Mouse (Mus musculus): Measurements from ENCODE around the gene Egln3. TPM values are rescaled to one million over a fixed set of nuclear protein-coding genes. Genes with fewer than 3 reads are reported as not detected.

The Egln3 gene
- polyA plus RNA-seq, 1 experiment from 2014 or later, result 48.1 TPM

DNA sequence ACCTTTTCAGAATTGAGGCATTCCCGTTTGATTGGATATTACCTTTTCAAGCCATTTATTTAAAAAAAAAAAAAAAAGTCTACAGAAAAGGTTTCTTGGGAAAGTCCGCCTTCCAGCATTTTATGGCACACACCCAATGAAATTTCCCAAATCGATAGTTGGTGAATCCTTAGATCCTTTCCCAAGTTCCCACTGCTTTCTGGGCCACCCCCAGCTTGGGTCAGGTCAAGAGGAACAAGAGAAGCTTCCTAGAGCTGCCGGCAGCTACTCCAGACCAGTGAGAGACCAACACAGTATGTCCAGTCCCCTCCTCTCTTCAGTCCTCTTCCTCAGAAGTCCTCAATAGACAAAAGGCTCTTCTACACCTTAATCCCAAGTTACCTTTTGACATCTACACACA lies 40.5 kb downstream of the Egln3 start:
- H3K4me3 ChIP-seq (ENCODE audit: low read depth, low read length), result peak overlapping the region; percentile 23
- 0 out of 2 replicates have a peak, but pooled peaks cover 3% of the 10 kb centered on the region for H3K27me3 ChIP-seq (replicated peaks; ENCODE audit: control insufficient read depth, insufficient read depth, low read length)
- H3K27ac ChIP-seq (ENCODE audit: low read depth), result peak overlapping the region; percentile 72
- H3K36me3 ChIP-seq (ENCODE audit: control insufficient read depth, insufficient read depth, low read length), result no peaks in the 10 kb centered on the region
- no peak overlapping the region for H3K9ac ChIP-seq (ENCODE audit: low read length)
- H3K9me3 ChIP-seq (ENCODE audit: control insufficient read depth, low read length), result 0 out of 2 replicates have a peak, but pooled peaks cover 3% of the 10 kb centered on the region
- peaks cover 13% of the 10 kb centered on the region for H3K4me1 ChIP-seq (replicated peaks; ENCODE audit: control insufficient read depth, insufficient read depth, low read length)
- peak overlapping the region; percentile 59 for H3K4me2 ChIP-seq (ENCODE audit: low read length)
- no peak for ATAC-seq (replicated peaks; ENCODE audit: low FRiP score, low TSS enrichment, low read depth)
- DNase-seq (ENCODE audit: low spot score), result no peak
- WGBS, result 21% methylated on average over 4 of the region's 4 CpGs

- peak overlapping the region; percentile 23 for H3K4me3 ChIP-seq (ENCODE audit: low read depth, low read length)
- peaks cover 13% of the 10 kb centered on the region for H3K4me1 ChIP-seq (replicated peaks; ENCODE audit: control insufficient read depth, insufficient read depth, low read length)
- peak overlapping the region; percentile 42 for H3K9ac ChIP-seq (ENCODE audit: low read length)
- H3K9me3 ChIP-seq (ENCODE audit: control insufficient read depth, low read length), result no peaks in the 10 kb centered on the region
- under 1% methylated on average over 16 of the region's 16 CpGs for WGBS
- peak overlapping the region; percentile 72 for H3K27ac ChIP-seq (ENCODE audit: low read depth)
- ATAC-seq (replicated peaks; ENCODE audit: low FRiP score, low TSS enrichment, low read depth) (peak; percentile 89), DNase-seq (ENCODE audit: low spot score) (peak; percentile 89)
- no peaks in the 10 kb centered on the region for H3K36me3 ChIP-seq (ENCODE audit: control insufficient read depth, insufficient read depth, low read length)
- H3K27me3 ChIP-seq (replicated peaks; ENCODE audit: control insufficient read depth, insufficient read depth, low read length), result 0 out of 2 replicates have a peak, but pooled peaks cover 3% of the 10 kb centered on the region
- peak overlapping the region; percentile 59 for H3K4me2 ChIP-seq (ENCODE audit: low read length)
Observed at GRCm38 (mm10) chr12:54162637-54163131, 41.0 kb downstream of the Egln3 start.

DNA sequence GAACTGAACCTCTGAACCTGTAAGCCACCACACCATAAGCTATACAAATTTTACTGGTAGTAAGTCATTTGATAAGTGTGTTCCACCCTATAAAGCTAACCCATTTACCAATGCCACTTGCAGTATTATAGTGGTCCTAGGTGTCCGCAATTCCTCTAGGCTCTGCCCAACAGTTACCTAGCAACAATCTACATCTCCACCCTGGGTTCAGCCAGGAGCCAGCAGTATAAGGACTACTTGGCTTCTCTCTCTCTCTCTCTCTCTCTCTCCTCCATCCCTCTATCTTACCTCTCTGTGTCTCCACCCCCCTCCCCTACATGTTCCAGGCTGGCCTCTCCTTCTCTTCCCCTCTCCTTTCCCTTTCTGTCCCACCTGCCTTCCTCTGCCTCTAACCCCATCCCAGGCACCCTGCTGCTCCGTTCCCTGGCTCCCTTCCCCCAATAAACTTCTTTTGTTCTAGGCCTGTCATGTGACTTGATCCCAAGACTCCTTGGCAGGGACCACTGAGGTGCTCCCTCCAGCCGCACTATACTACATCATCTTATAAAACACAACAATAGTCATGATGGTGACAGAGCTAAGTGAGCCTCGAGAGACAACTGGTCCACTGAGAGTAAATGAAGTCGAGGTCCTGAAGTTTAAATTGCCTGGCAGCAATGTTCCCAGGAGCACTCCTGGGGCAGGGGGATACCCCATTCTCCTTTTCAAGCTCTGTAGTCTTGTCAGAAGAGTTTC lies 42.0 kb downstream of the Egln3 start:
- Histone ChIP-seq H3K36me3 (ENCODE audit: control insufficient read depth, insufficient read depth, low read length) (no peaks in the 10 kb centered on the region), H3K4me1 (replicated peaks; ENCODE audit: control insufficient read depth, insufficient read depth, low read length) (peaks cover 13% of the 10 kb centered on the region), H3K9me3 (ENCODE audit: control insufficient read depth, low read length) (no peaks in the 10 kb centered on the region), H3K4me3 (ENCODE audit: low read depth, low read length) (no peak overlapping the region), H3K4me2 (ENCODE audit: low read length) (no peak overlapping the region), H3K9ac (ENCODE audit: low read length) (no peak overlapping the region), H3K27ac (ENCODE audit: low read depth) (no peak overlapping the region), H3K27me3 (replicated peaks; ENCODE audit: control insufficient read depth, insufficient read depth, low read length) (0 out of 2 replicates have a peak, but pooled peaks cover 3% of the 10 kb centered on the region)
- no peak for DNase-seq (ENCODE audit: low spot score)
- ATAC-seq (replicated peaks; ENCODE audit: low FRiP score, low TSS enrichment, low read depth), result peak; percentile 32
- 32% methylated on average over 5 of the region's 5 CpGs for WGBS

DNA sequence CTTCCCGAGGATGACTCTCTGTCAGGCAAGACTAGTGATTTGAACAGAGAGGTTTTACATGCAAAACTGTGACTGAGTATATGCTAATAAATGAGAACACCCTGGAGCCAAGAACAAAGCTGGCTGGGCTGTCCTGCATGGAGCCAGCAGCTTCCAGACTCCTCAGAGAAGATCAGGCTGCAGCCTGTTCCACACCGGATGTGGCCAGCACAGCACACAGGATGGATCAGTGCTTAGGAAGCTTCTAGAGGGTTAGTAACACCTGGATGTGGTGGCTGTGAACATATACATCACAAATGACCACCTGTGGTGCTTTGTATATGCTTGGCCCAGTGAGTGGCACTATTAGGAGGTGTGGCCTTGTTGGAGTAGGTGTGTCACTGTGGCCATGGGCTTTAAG lies 43.4 kb downstream of the Egln3 start:
- Histone ChIP-seq H3K4me1 (replicated peaks; ENCODE audit: control insufficient read depth, insufficient read depth, low read length) (peaks cover 13% of the 10 kb centered on the region), H3K4me2 (ENCODE audit: low read length) (no peak overlapping the region), H3K27ac (ENCODE audit: low read depth) (no peak overlapping the region), H3K36me3 (ENCODE audit: control insufficient read depth, insufficient read depth, low read length) (no peaks in the 10 kb centered on the region), H3K9ac (ENCODE audit: low read length) (no peak overlapping the region), H3K4me3 (ENCODE audit: low read depth, low read length) (no peak overlapping the region), H3K27me3 (replicated peaks; ENCODE audit: control insufficient read depth, insufficient read depth, low read length) (0 out of 2 replicates have a peak, but pooled peaks cover 3% of the 10 kb centered on the region), H3K9me3 (ENCODE audit: control insufficient read depth, low read length) (peaks cover 4% of the 10 kb centered on the region)
- ATAC-seq (replicated peaks; ENCODE audit: low FRiP score, low TSS enrichment, low read depth) (no peak), DNase-seq (ENCODE audit: low spot score) (no peak)
- 69% methylated on average over 2 of the region's 2 CpGs for WGBS

DNA sequence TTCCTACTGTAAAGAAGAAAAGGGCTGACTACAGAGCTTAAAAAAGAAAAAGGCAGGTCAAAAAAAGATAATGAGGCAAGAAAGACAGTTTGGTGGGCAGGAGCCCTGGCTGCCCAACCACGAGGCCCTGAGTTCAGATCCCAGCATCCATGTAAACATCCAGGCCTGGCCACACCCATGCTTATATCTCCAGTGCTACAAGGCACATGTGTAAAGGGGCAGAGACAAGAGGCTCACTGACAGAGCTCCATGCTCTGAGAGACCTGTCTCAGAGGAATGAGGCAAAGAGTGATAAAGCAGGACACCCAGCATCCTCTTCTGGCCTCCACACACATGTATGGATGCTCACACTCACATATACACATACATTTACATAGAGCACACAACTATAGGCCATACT lies 48.9 kb downstream of the Egln3 start:
- WGBS, result 76% methylated on average over 1 of the region's 1 CpGs
- Histone ChIP-seq H3K9me3 (ENCODE audit: control insufficient read depth, low read length) (peaks cover 4% of the 10 kb centered on the region), H3K27ac (ENCODE audit: low read depth) (no peak overlapping the region), H3K27me3 (replicated peaks; ENCODE audit: control insufficient read depth, insufficient read depth, low read length) (no peaks in the 10 kb centered on the region), H3K4me3 (ENCODE audit: low read depth, low read length) (no peak overlapping the region), H3K4me2 (ENCODE audit: low read length) (no peak overlapping the region), H3K4me1 (replicated peaks; ENCODE audit: control insufficient read depth, insufficient read depth, low read length) (no peaks in the 10 kb centered on the region), H3K9ac (ENCODE audit: low read length) (no peak overlapping the region), H3K36me3 (ENCODE audit: control insufficient read depth, insufficient read depth, low read length) (no peaks in the 10 kb centered on the region)
- DNase-seq (ENCODE audit: low spot score) (no peak), ATAC-seq (replicated peaks; ENCODE audit: low FRiP score, low TSS enrichment, low read depth) (no peak)

DNA sequence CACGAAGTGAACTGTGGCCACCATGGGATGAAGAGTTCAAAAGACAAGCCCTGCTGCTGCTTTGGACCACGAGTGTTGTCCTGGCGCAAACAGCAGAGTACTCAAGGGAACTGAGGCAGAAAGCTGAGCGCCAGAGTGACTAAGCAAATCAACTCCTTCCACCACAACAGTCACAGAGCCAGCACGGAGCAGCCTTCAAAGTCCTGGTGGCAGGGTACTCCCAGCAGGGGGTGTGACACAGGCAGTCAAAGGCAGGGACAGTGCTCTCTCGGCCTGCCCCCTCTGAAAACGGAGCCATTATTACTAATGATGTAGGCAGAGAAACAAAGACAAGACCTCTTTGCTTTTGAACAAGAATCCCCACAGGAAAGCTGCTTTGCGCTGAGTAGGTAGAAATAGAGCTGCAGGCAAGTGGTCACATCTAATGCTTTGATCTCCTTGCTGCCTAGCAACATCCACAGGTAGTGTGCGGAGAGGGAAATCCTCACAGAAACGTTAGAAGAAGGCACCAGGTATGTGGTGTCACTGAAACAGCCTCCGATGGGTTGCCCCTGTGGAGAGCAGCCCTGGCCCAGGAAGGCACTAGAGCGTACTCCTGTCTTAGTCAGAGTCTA lies 56.6 kb downstream of the Egln3 start:
- ATAC-seq (replicated peaks; ENCODE audit: low FRiP score, low TSS enrichment, low read depth) (no peak), DNase-seq (ENCODE audit: low spot score) (no peak)
- H3K4me2 ChIP-seq (ENCODE audit: low read length), result no peak overlapping the region
- H3K4me1 ChIP-seq (replicated peaks; ENCODE audit: control insufficient read depth, insufficient read depth, low read length), result no peaks in the 10 kb centered on the region
- H3K9ac ChIP-seq (ENCODE audit: low read length), result no peak overlapping the region
- no peaks in the 10 kb centered on the region for H3K9me3 ChIP-seq (ENCODE audit: control insufficient read depth, low read length)
- H3K36me3 ChIP-seq (ENCODE audit: control insufficient read depth, insufficient read depth, low read length), result no peaks in the 10 kb centered on the region
- no peak overlapping the region for H3K4me3 ChIP-seq (ENCODE audit: low read depth, low read length)
- no peak overlapping the region for H3K27ac ChIP-seq (ENCODE audit: low read depth)
- WGBS, result 33% methylated on average over 12 of the region's 12 CpGs
- H3K27me3 ChIP-seq (replicated peaks; ENCODE audit: control insufficient read depth, insufficient read depth, low read length), result no peaks in the 10 kb centered on the region

Data from intestine, embryonic 14.5 days (tissue).